Mouse (Mus musculus) ovary, postnatal 36 days (tissue): Measurements from ENCODE around the gene Ephb1.

Experiments used
- DNase-seq: peaks from one replicate; pipeline ENCODE4 v3.0.0; 2022; ENCODE audit warnings: low spot score, mixed read lengths

Gene Ephb1

DNA sequence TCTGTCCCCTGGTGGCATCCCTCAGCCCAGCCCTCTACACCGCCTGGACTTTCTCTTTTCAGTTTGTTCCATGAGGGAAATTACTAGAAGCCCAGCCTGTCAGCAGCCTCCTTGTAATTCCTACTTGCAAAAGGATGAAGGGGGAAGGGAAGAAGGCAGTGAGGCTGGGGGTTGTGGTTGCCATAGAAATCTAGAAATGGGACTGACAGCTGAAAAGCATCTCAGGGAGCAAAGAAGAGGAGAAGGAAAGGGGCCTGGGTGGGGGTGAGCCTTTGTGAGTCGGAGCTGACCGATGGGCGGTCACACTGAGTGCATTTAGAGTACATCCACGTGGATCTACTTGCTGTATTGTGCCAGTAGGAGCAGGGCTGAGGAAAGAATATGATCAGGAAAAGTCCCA lies 445.6 kb downstream of the Ephb1 start:
- DNase-seq: no peak

GRCm38 (mm10) chr9:101907747-101908255 lies 446.7 kb downstream of the Ephb1 start:
- DNase-seq: no peak

DNA sequence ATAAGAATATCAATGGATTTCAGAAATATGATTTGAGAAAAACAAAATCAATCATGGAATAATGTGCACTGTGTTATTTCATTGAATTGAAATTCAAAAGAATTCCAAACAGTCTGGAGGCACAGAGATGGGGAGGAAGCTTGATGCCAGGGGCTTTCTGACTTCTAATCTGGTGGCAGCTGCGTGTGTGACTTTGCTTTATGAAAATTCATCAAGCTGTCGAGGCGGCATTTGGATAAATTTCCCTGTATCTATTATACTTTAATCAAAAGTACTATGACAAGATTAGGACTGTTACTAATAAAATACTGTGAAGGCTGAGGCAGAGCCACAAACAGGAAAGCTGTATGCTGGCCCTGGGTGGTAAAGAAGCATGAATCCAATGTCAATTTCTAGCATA lies 451.1 kb downstream of the Ephb1 start:
- DNase-seq: no peak

DNA sequence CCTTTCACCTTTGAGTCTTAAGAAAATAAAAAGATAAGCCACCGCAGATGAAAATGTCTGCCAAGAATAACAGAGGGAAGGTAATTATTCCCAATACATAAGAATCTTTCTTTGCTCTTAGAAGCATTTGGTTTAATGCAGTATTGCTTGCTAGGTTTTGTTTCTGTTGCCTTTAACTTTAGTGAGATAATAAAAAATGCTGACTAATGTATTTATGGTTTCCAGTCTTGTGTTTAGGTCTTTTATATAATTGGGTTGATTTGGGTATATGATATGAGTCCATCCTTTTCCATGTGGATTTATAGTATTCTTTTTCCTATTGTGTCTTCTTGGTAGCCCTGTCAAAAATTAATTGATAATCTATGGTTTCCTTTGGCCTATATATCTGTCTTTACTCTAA lies 456.6 kb downstream of the Ephb1 start:
- DNase-seq: no peak

GRCm38 (mm10) chr9:101883295-101883694 lies 471.2 kb downstream of the Ephb1 start:
- no peak for DNase-seq

DNA sequence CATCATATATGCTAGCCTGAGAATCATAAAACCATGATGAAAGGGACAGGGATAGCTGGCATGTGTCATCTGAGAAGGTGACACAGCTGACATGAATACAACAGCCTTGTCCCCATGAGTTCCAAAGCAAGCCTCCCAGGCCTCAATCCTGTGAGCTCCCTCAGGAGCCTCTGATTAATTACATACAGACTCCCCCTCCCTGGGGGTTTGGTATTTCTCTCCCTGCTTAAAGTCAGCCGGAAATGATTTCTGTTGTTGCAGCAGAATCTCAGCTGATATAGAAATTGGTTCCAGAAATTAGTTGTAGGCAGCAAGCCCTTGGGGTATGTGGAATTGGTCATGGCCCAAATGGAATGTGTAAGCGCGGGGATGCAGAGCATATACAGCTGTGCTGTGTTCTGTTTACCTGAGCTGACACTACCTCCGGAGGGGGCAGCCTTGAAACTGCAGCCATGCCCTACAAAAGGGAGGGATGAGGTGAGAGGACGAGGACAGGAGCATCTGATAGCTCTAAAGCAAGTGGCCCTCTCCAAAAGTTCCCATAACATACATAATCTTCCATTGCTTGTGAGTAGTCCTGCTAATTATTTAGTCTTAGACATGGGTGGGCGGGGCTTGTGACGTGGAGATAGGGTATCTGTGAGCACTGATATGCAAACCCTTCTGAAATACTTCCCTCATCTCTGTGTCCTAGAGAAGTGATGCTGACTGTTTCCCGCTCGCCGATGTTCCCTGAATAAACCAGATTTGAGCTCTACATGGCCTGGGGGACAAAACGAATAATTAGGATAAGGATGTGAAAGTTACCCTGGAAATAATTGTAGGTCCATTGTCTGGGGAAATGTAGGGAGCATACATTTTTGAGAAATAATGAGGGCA lies 477.1 kb downstream of the Ephb1 start:
- DNase-seq: no peak

DNA sequence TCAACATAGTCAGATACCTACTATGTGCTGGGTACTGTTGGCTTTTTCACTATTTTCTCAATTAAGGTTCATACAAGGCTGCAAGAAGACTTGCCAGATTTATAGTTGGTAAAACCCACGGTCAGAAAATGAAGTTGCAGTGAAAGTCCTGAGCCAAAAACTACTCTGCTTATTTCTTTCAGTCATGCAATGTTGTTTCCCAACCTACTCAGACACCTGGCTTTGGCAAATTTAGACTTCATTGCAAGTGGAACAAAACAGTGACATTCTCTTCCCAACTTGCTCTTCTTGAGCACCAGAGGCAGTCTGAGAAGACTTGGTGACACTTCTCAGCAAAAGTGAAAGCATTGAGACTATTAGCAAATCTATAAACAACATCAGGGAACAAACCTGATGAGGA lies 479.2 kb downstream of the Ephb1 start:
- DNase-seq: no peak
